Mouse (Mus musculus): ENCODE results near the gene Frmd4b. TPM values are rescaled to one million over a fixed set of nuclear protein-coding genes. Genes with fewer than 3 reads are reported as not detected.
"Not testable (repeated sequence)": the region's sequence is repeated elsewhere in the genome, so short reads cannot be mapped to it uniquely, and the experiment has no call there.

Gene Frmd4b
- total RNA-seq, 1 experiment from 2014 or later, result 21.9 TPM

GRCm38 (mm10) chr6:97290687-97291086 is 326.7 kb downstream of the Frmd4b start:
- no peak for DNase-seq

GRCm38 (mm10) chr6:97289838-97290237 is 327.5 kb downstream of the Frmd4b start:
- no peak for DNase-seq

GRCm38 (mm10) chr6:97289316-97289820 is 328.0 kb downstream of the Frmd4b start:
- DNase-seq, result no peak

GRCm38 (mm10) chr6:97288047-97288855 is 329.1 kb downstream of the Frmd4b start:
- DNase-seq, result no peak

- no peak for DNase-seq
These were observed 331.0 kb downstream of the Frmd4b start for GRCm38 (mm10) chr6:97286332-97286731.

- no peak for DNase-seq
These were observed 333.7 kb downstream of the Frmd4b start for GRCm38 (mm10) chr6:97283676-97284075.

- no peak for DNase-seq
These were observed 338.5 kb downstream of the Frmd4b start for GRCm38 (mm10) chr6:97278878-97279277.

GRCm38 (mm10) chr6:97278014-97278787 is 339.1 kb downstream of the Frmd4b start:
- DNase-seq, result peak; percentile 81

- no peak for DNase-seq
These were observed 340.3 kb downstream of the Frmd4b start for GRCm38 (mm10) chr6:97276890-97277497.

- peak; percentile 37 for DNase-seq
These were observed 341.0 kb downstream of the Frmd4b start for GRCm38 (mm10) chr6:97276366-97276765.

- DNase-seq, result no peak
These were observed 341.6 kb downstream of the Frmd4b start for GRCm38 (mm10) chr6:97275760-97276159.

- no peak for DNase-seq
These were observed 343.6 kb downstream of the Frmd4b start for GRCm38 (mm10) chr6:97273777-97274176.

GRCm38 (mm10) chr6:97273058-97273710 is 344.2 kb downstream of the Frmd4b start:
- no peak for DNase-seq

GRCm38 (mm10) chr6:97272349-97272748 is 345.0 kb downstream of the Frmd4b start:
- no peak for DNase-seq

- DNase-seq, result no peak
These were observed 347.7 kb downstream of the Frmd4b start for GRCm38 (mm10) chr6:97269596-97269995.

- DNase-seq, result no peak
These were observed 350.2 kb downstream of the Frmd4b start for GRCm38 (mm10) chr6:97267132-97267531.

- DNase-seq, result no peak
These were observed 350.7 kb downstream of the Frmd4b start for GRCm38 (mm10) chr6:97266661-97267060.

- no peak for DNase-seq
These were observed 351.6 kb downstream of the Frmd4b start for GRCm38 (mm10) chr6:97265705-97266104.

GRCm38 (mm10) chr6:97265240-97265639 is 352.1 kb downstream of the Frmd4b start:
- no peak for DNase-seq

GRCm38 (mm10) chr6:97263750-97264149 is 353.6 kb downstream of the Frmd4b start:
- DNase-seq, result not testable (repeated sequence)

- DNase-seq, result no peak
These were observed 355.1 kb downstream of the Frmd4b start for GRCm38 (mm10) chr6:97262229-97262628.

- DNase-seq, result not testable (repeated sequence)
These were observed 357.4 kb downstream of the Frmd4b start for GRCm38 (mm10) chr6:97259926-97260325.
